Mouse (Mus musculus) heart, adult 8-10 months (tissue): ENCODE data around the gene Polr2c. TPM values are rescaled to one million over a fixed set of nuclear protein-coding genes. Genes with fewer than 3 reads are reported as not detected.

Source experiments
- DNase-seq: peaks from one replicate; pipeline ENCODE4 v3.0.0; 2022; ENCODE audit warnings: low spot score
- total RNA-seq, 4 experiments: library from RNA; stranded (reverse); gene quantifications; 2 replicates each; pipeline ENCODE4 v1.2.4; 2022

The Polr2c gene
- total RNA-seq, 4 experiments from 2014 or later = 65.4 to 71.4 (median 68.7) TPM

DNA sequence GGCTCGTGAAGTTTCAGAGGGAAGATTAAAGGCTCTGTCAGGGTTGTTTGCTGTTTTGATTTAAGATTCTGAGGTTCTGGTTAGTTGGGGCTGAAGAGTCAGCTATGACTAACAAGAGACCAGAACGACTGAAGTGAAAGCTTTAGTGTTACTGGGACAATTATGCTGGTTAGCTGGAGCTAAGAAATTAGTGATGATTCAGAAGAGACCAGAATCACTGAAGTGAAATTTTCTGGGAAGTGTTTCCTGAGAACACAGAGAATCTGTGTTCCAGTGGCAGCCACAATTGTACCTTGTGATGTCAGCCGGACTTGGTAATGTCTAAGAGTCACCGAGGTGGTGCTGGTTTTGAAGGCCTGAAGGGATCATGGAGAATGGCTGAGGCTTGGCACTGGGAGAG is 23.5 kb downstream of the Polr2c start:
- DNase-seq = no peak

DNA sequence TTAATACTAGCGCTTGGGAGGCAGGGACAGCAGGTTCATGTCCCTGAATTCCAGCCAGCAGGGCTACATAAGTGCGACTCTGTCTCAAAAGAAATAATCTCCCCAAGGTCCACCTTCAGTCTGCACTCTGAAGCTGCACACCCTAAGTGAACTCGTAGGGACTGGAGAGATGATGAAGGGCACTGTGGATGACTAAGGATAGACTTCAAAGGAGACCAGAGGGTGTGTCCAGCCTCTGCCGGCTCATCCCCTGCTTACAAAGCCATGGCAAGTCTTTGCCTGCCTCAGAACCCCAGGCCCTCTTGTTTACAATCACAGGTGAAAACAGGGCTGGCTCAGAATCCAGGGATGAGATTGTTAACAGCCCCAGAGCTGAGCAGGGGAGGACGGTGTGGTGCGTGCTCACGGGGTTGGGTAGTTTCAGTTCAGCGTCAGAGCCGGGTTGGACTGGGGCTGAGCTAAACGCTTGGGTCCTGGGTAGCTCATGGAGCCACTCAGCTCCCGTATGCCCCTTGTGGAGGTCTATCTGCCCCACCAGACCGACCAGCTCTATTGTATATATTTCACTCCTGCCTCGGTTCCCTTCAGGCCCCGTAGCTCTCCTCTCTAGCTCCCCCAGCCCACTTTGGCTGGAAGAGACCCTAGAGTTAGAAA is 31.3 kb downstream of the Polr2c start:
- no peak for DNase-seq

DNA sequence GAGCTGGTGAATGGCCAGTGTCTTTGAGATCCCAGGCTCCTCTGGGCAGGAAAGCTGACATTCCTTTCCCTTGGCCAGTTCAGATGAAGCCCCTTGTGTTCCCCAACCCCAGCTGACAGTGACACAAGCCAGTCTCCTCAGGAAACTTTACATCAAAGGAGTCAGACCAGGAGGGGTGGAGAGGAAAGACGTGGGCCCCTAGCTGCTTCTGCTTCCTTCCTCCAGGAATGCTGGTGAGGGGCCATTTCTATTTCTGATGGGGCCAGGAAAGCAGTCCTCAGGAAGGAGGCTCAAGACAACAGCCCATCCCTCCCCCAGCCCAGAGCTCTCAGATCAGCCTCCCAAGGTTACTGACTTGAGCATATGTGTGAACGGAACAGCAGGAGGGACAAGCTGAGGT is 35.7 kb downstream of the Polr2c start:
- no peak for DNase-seq

DNA sequence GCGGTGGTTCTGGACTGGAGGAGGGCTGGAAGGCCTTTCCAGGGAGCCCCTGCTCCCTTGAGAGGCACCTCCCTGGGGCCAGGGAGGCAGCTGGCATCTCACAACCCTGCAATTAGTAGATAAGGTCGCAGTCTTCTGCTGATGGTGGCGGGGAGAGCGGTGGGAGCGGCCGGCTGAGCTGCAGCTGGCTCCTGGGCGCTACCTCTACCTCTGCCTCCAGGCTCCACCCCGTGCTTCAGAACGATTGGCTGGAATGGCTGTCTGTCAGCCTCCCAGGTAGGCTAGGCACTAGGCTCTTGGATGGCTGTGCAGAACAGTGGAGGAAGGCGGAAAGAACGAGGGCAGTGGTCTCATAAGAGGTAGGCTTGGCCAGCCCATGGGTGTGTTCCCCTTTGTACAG is 42.0 kb downstream of the Polr2c start:
- no peak for DNase-seq

DNA sequence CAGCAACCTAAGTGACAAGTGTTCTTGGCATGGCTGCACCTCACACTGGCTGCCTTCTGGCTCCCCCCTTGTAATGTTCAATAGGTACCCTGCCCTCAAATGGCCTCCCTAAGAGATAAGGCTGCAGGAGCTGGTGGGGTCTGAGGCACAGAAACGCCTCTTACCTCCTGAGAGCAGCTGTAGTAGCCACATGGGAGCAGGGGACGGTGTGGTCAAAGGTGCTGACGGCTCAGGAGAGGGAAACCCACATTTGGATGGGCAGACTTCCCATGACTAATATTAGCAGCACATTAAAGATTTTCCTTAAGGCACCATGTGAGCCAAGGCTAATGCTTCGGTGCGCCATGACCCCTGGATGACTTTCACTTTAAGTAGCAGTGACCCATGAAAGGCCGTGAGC is 43.4 kb downstream of the Polr2c start:
- DNase-seq = no peak

DNA sequence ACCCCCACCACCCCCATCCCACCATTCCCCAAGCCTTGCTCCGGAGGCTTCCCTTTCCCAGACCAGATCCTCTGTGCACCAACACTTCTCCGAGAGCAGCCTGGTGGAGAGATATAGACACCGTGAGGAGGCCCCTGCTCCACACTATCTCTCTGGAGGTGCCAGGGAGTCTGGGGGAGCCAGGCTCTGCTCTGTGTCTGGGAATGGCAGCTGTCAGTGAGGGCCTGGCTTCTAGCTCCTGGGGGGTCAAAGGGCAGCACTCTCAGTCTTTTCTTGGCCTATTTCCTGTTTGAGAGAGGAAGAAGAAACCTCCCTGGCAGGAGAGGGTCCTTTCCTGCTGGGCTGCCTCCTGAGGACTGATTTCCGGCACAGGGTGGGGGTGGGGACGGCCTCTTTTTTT is 43.8 kb downstream of the Polr2c start:
- no peak for DNase-seq

DNA sequence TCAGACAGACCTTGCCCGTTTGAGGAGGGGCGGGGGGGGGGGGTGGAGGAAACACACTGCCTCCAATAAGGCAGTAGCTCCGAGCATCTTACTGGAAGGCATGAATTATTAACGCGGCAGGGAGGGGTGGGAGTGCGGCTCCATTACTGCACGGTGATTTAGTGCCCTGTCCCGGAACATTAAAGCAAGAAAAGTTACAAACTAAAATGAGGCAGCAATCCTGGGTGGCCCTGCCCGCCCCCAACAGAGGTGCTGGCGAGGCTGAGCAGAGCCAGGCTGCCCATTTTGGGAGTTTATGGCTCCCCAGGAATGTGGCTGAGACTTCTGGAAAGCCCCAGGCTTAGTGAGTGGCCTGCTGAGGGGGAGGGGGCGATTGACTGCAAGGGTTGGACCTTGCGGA is 46.5 kb downstream of the Polr2c start:
- no peak for DNase-seq

DNA sequence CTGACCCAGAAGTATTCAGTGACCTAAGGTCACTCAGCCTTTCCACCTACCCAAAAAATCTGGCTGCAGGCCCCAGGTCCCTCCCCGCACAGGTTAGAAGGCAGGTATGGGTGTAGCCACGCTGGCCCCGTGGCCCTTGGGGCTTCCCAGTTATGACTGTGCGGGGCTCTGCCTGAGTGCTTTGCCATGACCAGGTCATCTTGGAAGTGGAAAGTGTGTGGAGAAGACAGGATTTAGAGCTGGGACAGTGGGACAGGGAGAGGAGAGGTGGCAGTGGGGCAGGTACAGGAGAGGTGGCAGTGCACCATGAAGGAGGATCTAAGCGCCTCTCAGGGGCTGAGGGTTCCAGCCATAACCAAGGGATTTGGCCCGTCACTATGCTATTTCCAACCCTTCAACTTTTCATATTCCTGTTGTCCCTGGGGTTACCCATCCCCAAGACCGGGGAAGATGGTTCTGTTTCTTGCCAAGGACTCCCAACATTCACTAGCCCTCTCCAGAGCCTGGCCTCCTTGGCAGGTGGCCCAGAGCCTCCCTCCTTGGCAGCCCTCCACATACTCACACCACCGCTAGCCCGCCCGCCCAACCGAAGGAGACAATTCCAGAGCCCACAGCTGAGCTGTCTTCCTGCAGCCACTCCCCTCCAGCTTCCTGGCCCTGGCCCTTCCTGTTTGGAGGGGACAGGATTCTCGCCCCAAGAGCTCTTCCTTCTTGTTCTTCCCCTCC is 47.4 kb downstream of the Polr2c start:
- DNase-seq = peak; percentile 92

DNA sequence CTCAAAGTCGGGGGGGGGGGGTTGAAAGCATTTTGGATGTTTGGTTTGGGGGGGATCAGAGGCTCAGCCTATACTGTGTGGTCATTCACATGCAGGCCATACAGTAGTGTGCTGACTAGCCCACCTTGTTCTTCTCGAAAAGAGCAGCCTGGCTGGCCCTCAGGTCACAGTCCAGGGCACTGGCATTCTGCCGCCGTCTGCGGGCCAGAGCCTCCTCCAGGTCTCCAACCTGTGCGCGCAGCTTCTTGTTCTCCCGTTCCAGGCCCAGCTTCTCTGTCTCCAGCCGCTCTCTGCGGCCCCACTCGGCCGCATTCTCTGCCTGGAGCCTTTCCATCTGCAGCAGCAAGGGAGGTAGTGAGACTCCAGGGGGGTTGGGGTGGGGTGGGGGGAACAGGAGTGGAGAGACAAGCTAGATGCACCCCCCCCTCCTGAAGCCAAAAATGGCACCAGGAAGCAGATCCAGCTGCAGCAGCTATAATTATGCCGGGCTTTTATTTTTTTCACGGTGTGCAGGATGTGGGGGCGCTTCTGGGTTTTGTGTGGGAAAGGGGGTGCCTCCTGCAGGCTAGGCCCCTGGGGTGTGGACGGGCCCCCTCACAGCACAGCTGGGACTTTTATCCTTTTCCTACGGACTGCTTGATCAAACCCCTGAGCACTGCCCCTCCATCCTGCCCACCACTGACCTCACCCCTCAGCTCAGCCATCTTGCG is 50.5 kb downstream of the Polr2c start:
- DNase-seq = peak; percentile 55

DNA sequence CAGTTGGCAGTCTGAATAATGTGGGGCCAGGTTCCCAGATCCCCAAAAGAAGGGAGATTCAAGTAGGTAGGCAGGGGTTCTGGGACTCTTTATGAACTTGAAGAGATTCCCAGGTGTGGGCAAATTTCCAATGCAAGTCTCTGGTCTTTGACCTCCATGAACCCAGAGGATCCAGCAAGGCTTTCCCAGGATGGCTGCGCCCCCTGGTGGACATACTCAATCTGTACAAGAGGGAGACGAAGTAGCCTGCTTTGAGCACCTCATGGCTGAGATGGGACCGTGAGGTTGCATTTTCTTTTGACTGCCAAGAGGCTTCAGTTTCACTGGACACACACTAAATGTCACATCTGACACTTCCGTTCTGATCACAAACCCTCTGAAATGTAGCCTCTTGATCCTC is 51.6 kb downstream of the Polr2c start:
- DNase-seq = peak; percentile 87

DNA sequence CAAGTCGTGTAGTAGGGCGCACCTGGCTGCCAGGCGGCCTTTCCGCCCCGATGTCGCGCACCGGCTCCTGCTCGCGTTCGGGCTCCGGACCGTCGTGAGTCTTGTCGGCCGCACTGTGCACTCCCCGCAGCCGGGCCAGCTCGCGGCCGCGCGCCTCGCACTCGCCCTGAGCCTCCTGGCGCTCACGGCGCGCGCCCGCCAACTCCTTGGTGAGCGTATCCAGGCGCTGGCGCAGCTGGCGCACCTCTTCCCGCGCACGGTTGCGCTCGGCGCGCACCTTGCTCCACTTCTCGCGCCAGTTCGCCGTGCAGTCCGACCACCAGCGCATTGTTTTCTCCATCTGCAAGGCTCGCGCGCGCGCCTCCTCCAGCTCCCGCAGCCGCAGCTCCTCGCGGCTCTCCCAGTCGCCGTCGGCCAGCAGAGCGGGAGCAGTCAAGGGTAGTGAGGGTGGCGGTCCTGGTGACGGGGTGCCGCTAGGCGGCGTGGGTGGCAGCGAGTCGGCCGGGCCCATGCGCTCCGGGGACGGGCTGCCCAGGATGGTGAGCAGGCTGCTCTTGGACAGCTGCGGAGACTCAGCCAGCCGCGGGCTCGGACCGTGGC is 55.9 kb downstream of the Polr2c start:
- no peak for DNase-seq

DNA sequence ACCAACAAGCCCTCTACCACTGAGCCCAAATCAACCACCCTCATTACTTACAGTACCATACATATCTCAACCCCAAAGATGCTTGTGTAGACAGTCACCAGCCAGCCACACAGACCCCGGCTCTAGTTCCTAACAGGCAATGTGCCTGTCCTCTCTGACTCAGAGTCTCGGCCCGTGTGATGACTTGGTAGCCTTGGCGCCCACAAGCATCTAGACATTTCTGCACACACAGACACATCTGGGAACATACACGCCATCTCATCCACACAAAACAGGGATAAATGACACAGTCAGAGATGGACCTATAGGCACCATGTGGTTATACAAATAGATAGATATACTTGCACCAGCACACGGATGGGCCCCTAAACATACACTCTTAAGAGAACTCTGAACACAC is 57.0 kb downstream of the Polr2c start:
- DNase-seq = no peak

DNA sequence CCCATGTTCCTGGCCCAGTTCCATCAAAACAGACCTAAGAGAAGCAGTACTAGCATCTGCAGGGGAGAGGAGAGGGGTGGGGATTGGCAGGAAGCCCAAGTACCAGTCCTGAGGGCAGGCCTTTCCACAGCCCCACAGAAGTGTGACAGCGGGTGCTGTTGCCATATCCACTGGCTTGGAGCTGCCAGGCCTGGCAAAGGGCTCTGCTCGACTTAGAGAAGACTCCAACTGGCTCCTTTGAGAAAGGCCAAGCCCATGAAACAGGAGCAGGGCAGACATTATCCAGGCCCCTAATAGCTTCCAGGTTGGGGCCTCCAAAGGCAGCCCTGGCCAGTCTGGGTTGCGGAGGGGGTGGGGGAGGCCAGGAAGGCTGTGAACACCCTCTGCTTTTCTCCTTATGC is 57.5 kb downstream of the Polr2c start:
- no peak for DNase-seq

DNA sequence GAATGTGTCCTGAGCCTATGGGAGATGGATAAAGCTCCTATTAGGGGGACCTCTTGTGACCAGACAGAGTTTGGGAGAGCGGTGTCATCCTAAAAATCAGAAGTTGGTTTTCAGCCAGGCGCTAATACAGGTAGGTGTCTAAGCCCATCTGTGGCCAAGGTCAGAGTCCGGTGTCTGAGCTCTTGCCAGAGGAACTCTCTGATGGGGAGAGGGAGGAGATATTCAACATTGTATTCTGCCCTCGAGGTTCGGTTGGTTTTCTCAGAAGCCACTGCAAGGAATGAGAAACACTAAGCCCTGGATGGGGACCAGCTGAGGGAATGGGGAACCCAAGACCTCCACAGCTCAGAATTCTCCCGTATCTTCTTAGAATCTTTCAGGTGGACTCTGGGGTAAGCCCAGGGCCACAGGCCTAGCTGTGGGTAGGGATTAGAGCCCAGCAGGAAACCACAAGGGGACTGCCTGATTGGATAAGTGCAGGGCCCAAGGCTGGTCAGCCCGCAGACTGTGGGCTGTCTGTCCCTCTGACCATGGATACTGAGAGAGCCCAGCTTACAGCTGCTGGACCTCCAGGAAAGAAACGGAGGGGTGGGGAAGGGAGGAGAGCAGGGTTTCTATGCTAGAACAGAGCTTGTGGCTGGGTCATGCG is 59.2 kb downstream of the Polr2c start:
- no peak for DNase-seq

DNA sequence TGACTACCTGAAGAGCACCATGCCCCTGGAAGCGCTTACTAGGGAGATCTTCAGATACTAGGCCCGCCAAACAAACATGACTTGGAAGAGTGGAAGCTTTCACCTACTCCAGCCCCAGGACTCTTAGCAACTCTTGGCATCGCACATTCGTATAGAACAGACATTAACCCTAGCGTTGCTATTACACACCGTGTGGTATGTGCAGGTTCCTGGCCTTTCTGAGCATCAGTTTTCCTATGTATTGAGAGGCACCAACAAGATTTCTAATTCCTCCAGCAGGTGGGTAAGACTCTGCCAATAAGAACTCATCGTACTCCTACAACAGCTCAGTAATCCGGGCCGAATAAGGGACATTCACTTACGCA is 59.7 kb downstream of the Polr2c start:
- DNase-seq = no peak

DNA sequence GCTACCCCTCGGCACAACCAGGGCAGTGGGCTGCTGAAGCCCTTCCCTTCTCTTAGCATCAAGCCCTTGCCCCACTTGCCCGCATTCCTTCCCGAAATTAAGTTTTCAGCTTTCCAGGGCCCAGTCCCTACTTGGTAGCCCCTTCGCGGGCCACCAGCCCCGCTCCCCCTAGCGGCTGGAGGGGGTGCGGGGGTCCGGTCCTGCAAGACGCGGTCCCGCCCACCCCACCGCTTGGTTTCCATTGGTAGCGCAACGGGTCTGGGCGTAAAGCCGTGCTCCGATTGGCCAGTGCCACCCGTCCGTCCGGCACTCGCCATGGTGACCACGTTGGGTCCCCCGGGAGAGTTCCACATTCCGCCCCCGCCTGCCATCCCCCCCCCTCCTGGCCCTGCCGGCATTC is 60.1 kb downstream of the Polr2c start:
- peak; percentile 95 for DNase-seq

DNA sequence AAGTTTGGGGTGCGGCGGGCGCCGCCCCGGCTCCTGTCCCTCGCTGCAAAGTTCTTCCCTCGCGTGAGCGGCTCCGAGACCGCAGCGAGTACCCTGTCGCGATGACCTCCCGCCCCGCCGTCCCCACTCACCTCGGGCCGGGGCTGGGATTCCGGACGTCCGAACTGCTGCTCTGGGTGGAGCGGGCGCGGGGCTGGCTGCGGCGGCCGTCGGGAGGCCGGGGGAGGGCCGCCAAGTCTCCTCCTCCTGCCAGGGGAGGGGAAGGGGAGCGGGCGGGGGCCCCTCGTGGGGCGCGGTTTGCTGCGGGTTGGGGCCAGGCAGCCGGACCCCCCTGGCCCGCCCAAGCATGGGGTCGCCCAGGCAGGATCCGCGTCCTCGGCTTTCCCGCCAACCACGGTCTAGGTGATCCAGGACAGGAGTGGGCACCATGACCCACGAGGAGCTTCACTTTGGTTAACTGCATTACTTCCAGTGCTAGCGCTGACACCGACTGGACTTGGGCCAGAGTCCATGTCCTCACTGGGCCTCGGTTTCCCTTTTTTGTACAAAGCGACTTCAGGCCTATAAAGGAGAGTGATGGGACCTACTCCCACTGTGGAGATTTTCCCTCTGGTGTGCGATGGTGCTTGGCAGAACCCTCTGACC is 60.7 kb downstream of the Polr2c start, which contains the start of gene Ccdc102a:
Gene Ccdc102a, minus strand, starts transcription at position 248 of the 645 bp plus-strand sequence.
- peak; percentile 37 for DNase-seq

DNA sequence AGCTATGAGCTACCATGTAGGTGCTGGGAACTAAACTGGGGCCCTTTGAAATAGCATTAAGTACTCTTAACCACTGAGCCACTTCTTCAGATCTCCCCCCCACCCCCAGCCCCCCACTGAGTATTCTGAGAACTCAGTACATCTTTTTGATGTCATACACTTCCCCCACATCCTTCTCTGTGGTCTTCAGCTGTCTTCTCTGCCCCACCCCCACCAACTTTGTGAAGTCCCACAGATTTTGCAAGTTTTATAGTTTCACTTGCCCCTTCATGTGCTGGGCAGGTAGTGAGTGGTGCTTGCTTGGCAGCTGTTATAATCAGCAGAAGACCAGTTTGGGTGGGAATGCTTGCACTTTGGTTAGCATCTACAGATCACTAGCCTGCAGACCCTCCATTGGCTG is 62.0 kb downstream of the Polr2c start:
- DNase-seq = no peak

DNA sequence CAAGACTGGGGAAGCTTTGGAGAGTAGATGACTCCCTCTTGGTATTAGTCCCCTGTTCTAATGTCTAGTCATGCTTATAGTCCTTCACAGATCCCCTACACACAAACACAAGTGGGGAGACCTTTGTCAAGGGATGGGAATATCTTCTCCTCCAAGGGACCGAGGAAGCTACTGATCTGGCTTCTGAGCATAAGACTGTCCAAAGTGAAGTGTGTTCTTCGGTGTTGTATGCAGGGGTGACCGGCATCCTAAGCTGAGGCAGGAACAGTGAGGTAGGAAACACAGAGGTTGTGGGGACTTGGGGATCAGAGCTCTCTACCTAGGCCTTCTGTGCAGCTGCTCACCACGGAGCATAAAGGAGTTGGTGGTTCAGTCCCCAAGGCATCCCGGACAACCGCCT is 64.9 kb downstream of the Polr2c start:
- no peak for DNase-seq

DNA sequence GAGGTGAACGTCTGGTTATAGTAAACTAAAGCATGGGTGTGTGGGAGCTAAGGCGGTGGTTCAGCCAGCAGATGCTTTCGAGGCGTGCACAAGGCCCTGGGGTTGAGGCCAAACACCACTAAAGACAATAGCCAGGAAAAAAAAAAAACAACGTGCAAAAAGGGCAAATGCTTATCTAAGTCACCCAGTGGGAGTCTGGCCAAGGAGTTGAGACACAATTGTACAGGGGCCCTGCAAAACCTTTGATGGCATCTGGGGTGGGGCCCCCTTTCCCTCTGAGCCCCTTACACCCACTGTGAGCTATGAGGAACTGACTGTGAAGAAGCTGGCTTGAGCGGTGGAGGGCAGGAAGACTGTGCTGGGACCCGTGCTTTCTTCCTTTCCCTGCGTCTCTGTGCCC is 65.4 kb downstream of the Polr2c start:
- DNase-seq = peak; percentile 25
